Mouse (Mus musculus) midbrain, embryonic 15.5 days (tissue): ENCODE data around the gene Mtfp1. TPM values are rescaled to one million over a fixed set of nuclear protein-coding genes. Genes with fewer than 3 reads are reported as not detected.
"Not testable (repeated sequence)": the region's sequence is repeated elsewhere in the genome, so short reads cannot be mapped to it uniquely, and the experiment has no call there.

Experiments
- ATAC-seq: fragments of 200-750 bp; cut with Nextera tagmentation; replicated peaks from 2 replicates; pipeline ENCODE4 v1.8.0; 2017; ENCODE audit warnings: moderate TSS enrichment
- H3K27ac ChIP-seq: fragments of 300-500 bp; sonication (generic); 2 replicates; pipeline ENCODE4 v1.5.1; 2015; ENCODE audit warnings: mild to moderate bottlenecking, inconsistent platforms
- H3K27me3 ChIP-seq: fragments of 300-500 bp; sonication (generic); replicated peaks from 2 replicates; pipeline ENCODE4 v1.6.1; 2015; ENCODE audit warnings: inconsistent platforms
- H3K36me3 ChIP-seq: fragments of 300-500 bp; sonication (generic); replicated peaks from 2 replicates; pipeline ENCODE4 v1.6.1; 2015; ENCODE audit warnings: inconsistent platforms
- H3K4me1 ChIP-seq: fragments of 300-500 bp; sonication (generic); 2 replicates; pipeline ENCODE4 v1.6.1; 2015; ENCODE audit warnings: inconsistent platforms
- H3K4me2 ChIP-seq: fragments of 300-500 bp; sonication (generic); 2 replicates; pipeline ENCODE4 v1.6.1; 2015; ENCODE audit warnings: inconsistent platforms, mild to moderate bottlenecking, moderate library complexity
- H3K4me3 ChIP-seq: fragments of 300-500 bp; sonication (generic); 2 replicates; pipeline ENCODE4 v1.5.1; 2015; ENCODE audit warnings: mild to moderate bottlenecking, inconsistent platforms
- H3K9ac ChIP-seq: fragments of 300-500 bp; sonication (generic); 2 replicates; pipeline ENCODE4 v1.6.1; 2015; ENCODE audit warnings: mild to moderate bottlenecking, inconsistent platforms
- H3K9me3 ChIP-seq: fragments of 300-500 bp; sonication (generic); 2 replicates; pipeline ENCODE4 v1.6.1; 2016; ENCODE audit warnings: inconsistent platforms
- WGBS: fragments of 180-500 bp; shearing (Covaris S2); methylation state at CpG from one replicate; pipeline ENCODE4 v1.1.7; 2015; ENCODE audit warnings: mixed read lengths; 5-methylcytosine and 5-hydroxymethylcytosine counted together
- polyA plus RNA-seq: library from polyadenylated mRNA; unstranded; fragments of >200 nt; fragmentation: Nextera tagmentation; extraction: Ambion mirVana; gene quantifications from 2 replicates; pipeline ENCODE4 v1.2.1, GENCODE M21; 2015

The Mtfp1 gene
- polyA plus RNA-seq, 1 experiment from 2014 or later, result 9.3 TPM

GRCm38 (mm10) chr11:4112861-4113260 is 17.6 kb upstream of the Mtfp1 start:
- Histone ChIP-seq H3K27ac (no peak overlapping the region), H3K36me3 (no peaks in the 10 kb centered on the region), H3K9ac (no peak overlapping the region), H3K4me2 (no peak overlapping the region), H3K27me3 (no peaks in the 10 kb centered on the region), H3K4me1 (peaks cover 16% of the 10 kb centered on the region; the same call in 1 of the 2 replicates), H3K4me3 (no peak overlapping the region), H3K9me3 (no peaks in the 10 kb centered on the region)
- WGBS, result 90% methylated on average over 6 of the region's 6 CpGs
- ATAC-seq, result no peak

- Histone ChIP-seq H3K36me3 (no peaks in the 10 kb centered on the region), H3K27ac (no peak overlapping the region), H3K9me3 (no peaks in the 10 kb centered on the region), H3K9ac (no peak overlapping the region), H3K4me3 (no peak overlapping the region), H3K4me2 (no peak overlapping the region), H3K27me3 (no peaks in the 10 kb centered on the region), H3K4me1 (0 out of 2 replicates have a peak, but pooled peaks cover 8% of the 10 kb centered on the region)
- no peak for ATAC-seq
- 89% methylated on average over 4 of the region's 4 CpGs for WGBS
Measured at GRCm38 (mm10) chr11:4112033-4112432, 16.8 kb upstream of the Mtfp1 start.

DNA sequence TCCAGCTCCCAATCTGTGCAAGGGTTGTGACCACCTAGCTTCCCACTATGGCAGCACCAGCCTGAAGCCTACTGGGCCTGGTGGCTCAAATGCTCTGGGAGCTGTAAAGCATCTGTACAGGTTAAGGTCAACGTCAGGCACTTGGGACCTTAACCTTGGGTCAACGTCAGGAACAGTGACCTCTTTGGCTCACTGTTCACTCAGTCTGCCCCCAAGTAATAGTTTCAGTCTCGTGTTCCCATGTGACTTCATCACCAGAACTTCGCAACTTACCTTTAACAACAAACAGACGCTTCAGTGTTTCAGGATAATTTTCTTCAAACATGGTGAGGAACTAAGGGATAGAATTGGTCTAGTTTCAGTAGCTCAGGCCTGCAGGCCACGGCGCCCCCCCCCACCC is 13.4 kb upstream of the Mtfp1 start:
- no peak for ATAC-seq
- H3K9ac ChIP-seq, result no peak overlapping the region
- no peaks in the 10 kb centered on the region for H3K4me1 ChIP-seq
- H3K9me3 ChIP-seq, result no peaks in the 10 kb centered on the region
- no peak overlapping the region for H3K27ac ChIP-seq
- H3K4me2 ChIP-seq, result no peak overlapping the region
- no peaks in the 10 kb centered on the region for H3K27me3 ChIP-seq
- H3K4me3 ChIP-seq, result no peak overlapping the region
- WGBS, result 85% methylated on average over 7 of the region's 7 CpGs
- no peaks in the 10 kb centered on the region for H3K36me3 ChIP-seq

DNA sequence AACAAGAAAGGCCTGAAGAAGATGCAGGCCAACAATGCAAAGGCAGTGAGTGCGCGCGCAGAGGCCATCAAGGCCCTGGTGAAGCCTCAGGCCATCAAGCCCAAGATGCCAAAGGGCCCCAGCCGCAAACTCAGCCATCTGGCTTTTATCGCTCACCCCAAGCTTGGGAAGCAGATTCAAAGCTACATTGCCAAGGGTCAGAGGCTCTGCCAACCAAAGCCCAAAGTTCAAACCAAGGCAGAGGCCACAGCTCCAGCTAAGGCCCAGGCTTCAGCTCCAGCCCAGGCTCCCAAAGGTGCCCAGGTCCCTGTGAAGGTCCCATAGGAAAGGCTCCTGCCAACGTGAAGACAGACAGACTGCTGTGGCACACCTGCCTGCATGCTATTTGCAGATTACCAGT is 12.7 kb upstream of the Mtfp1 start:
- ATAC-seq, H3K9ac ChIP-seq, H3K27me3 ChIP-seq, H3K4me3 ChIP-seq, H3K4me2 ChIP-seq, H3K9me3 ChIP-seq, H3K36me3 ChIP-seq, H3K4me1 ChIP-seq, H3K27ac ChIP-seq: not testable (repeated sequence)
- 94% methylated on average over 6 of the region's 6 CpGs for WGBS

DNA sequence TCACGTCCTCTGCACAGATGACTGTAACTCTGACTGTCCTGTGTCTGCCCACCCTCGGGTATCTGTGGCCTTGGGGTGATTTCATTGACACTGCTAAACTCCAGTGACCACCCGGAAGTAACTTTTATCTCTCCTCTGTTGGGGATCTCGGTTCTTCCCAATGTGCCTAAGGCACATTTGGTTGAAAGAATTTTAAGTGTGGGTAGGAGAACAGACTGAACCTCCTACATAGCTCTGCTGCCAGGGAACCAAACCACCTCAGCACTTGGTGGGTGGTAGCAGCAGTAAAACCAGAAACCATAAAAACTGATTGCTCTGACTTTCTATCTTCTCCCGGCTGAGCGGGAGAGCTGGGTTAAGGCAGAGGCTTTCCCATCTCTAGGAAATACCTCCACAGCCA is 10.2 kb upstream of the Mtfp1 start:
- Histone ChIP-seq H3K36me3 (peaks cover 4% of the 10 kb centered on the region; the same call in 1 of the 2 replicates), H3K27me3 (no peaks in the 10 kb centered on the region), H3K4me1 (no peaks in the 10 kb centered on the region), H3K9ac (no peak overlapping the region), H3K4me2 (no peak overlapping the region), H3K9me3 (no peaks in the 10 kb centered on the region), H3K4me3 (no peak overlapping the region), H3K27ac (no peak overlapping the region)
- WGBS, result 84% methylated on average over 6 of the region's 6 CpGs
- ATAC-seq, result no peak

- Histone ChIP-seq H3K27ac (no peak overlapping the region), H3K9ac (no peak overlapping the region), H3K4me3 (no peak overlapping the region), H3K27me3 (no peaks in the 10 kb centered on the region), H3K36me3 (peaks cover 4% of the 10 kb centered on the region; the same call in 1 of the 2 replicates), H3K4me1 (no peaks in the 10 kb centered on the region), H3K4me2 (no peak overlapping the region), H3K9me3 (no peaks in the 10 kb centered on the region)
- 85% methylated on average over 5 of the region's 5 CpGs for WGBS
- ATAC-seq, result no peak
Measured at GRCm38 (mm10) chr11:4104989-4105388, 9.7 kb upstream of the Mtfp1 start.

GRCm38 (mm10) chr11:4103522-4103921 is 8.3 kb upstream of the Mtfp1 start:
- no peak for ATAC-seq
- H3K9me3 ChIP-seq, result no peaks in the 10 kb centered on the region
- H3K36me3 ChIP-seq, result peaks cover 4% of the 10 kb centered on the region; the same call in 1 of the 2 replicates
- H3K27ac ChIP-seq, result no peak overlapping the region
- WGBS, result 87% methylated on average over 14 of the region's 14 CpGs
- no peaks in the 10 kb centered on the region for H3K4me1 ChIP-seq
- no peak overlapping the region for H3K9ac ChIP-seq
- H3K27me3 ChIP-seq, result no peaks in the 10 kb centered on the region
- H3K4me2 ChIP-seq, result no peak overlapping the region
- H3K4me3 ChIP-seq, result no peak overlapping the region

- 85% methylated on average over 5 of the region's 5 CpGs for whole genome bisulfite sequencing
- Histone ChIP-seq H3K4me2 (no peak overlapping the region), H3K9me3 (no peaks in the 10 kb centered on the region), H3K36me3 (peaks cover 4% of the 10 kb centered on the region; the same call in 1 of the 2 replicates), H3K9ac (no peak overlapping the region), H3K27me3 (no peaks in the 10 kb centered on the region), H3K27ac (no peak overlapping the region), H3K4me3 (no peak overlapping the region), H3K4me1 (peaks cover 11% of the 10 kb centered on the region)
- no peak for ATAC-seq
Measured at GRCm38 (mm10) chr11:4101851-4102250, 6.6 kb upstream of the Mtfp1 start.

- H3K4me1 ChIP-seq, result peaks cover 29% of the 10 kb centered on the region
- no peak overlapping the region for H3K27ac ChIP-seq
- no peak overlapping the region for H3K4me3 ChIP-seq
- 62% methylated on average over 3 of the region's 3 CpGs for WGBS
- H3K4me2 ChIP-seq, result no peak overlapping the region
- no peaks in the 10 kb centered on the region for H3K27me3 ChIP-seq
- peaks cover 4% of the 10 kb centered on the region; the same call in 1 of the 2 replicates for H3K36me3 ChIP-seq
- ATAC-seq, result no peak
- no peaks in the 10 kb centered on the region for H3K9me3 ChIP-seq
- H3K9ac ChIP-seq, result no peak overlapping the region
Measured at GRCm38 (mm10) chr11:4099447-4099846, 4.2 kb upstream of the Mtfp1 start.

GRCm38 (mm10) chr11:4098816-4099215 is 3.6 kb upstream of the Mtfp1 start:
- 69% methylated on average over 7 of the region's 7 CpGs for WGBS
- ATAC-seq, result no peak
- H3K4me3 ChIP-seq, result no peak overlapping the region

GRCm38 (mm10) chr11:4098120-4098519 is 2.9 kb upstream of the Mtfp1 start:
- Histone ChIP-seq H3K36me3 (peaks cover 4% of the 10 kb centered on the region; the same call in 1 of the 2 replicates), H3K4me3 (no peak overlapping the region), H3K9me3 (no peaks in the 10 kb centered on the region), H3K27ac (no peak overlapping the region), H3K4me1 (peaks cover 32% of the 10 kb centered on the region), H3K9ac (no peak overlapping the region), H3K27me3 (no peaks in the 10 kb centered on the region), H3K4me2 (no peak overlapping the region)
- WGBS, result 70% methylated on average over 8 of the region's 8 CpGs
- no peak for ATAC-seq

More at GRCm38 (mm10) chr11:4098816-4099215, 3.6 kb upstream of the Mtfp1 start:
- H3K27me3 ChIP-seq, result no peaks in the 10 kb centered on the region
- H3K36me3 ChIP-seq, result peaks cover 4% of the 10 kb centered on the region; the same call in 1 of the 2 replicates
- no peaks in the 10 kb centered on the region for H3K9me3 ChIP-seq
- H3K9ac ChIP-seq, result no peak overlapping the region
- H3K27ac ChIP-seq, result no peak overlapping the region
- H3K4me2 ChIP-seq, result no peak overlapping the region
- H3K4me1 ChIP-seq, result peaks cover 32% of the 10 kb centered on the region

GRCm38 (mm10) chr11:4097091-4097621 is 1.9 kb upstream of the Mtfp1 start:
- Histone ChIP-seq H3K27me3 (no peaks in the 10 kb centered on the region), H3K9ac (peak overlapping the region; percentile 70), H3K4me1 (peaks cover 32% of the 10 kb centered on the region), H3K4me2 (peak overlapping the region; percentile 84), H3K27ac (peak overlapping the region; percentile 89), H3K9me3 (no peaks in the 10 kb centered on the region), H3K4me3 (peak overlapping the region; percentile 56), H3K36me3 (no peaks in the 10 kb centered on the region)
- ATAC-seq, result peak; percentile 57
- WGBS, result 28% methylated on average over 10 of the region's 10 CpGs
